Comparison of ENCODE assay signal across 8 mouse cellular contexts in the genomic region with DNA sequence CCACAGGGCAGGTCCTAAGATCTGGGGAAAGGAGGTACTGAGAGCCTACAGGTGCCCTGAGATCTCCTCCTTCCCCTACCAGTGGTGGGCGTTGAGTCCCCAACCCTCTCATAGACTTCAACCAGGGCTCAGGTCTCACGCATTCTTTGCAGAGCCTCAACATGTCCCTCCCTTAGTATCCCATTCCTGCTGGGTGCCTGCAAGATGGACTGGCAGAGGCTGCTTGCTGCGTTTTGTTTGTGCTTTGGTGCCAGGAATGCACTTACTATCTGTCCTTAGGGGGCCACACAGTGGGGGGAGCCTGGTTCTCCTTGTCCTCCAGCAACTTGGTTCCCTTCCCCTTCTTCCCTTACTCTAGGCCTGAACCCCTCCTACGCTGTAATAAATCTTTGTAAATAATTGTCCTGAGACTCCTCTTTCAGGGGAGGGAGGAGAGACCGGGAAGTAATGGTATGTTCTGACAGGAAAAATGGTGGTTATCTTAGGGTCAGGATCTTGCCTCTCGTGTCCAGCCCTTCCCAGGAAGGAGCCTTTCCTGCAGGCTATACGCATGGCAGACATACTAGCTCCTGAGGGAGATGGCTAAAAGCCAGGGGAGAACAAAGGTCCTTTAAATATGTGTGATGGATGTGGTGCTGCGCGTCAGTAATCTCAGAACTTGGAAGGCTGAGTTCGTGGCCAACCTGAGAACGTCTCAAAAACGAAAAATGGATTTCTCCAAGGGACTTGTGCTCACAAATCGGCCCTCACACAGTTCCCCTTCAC. TPM values are rescaled to one million over a fixed set of nuclear protein-coding genes. Genes with fewer than 3 reads are reported as not detected.
A peak's percentile ranks its signal among the peaks of the same experiment; 100 is the strongest.
DNase-seq lines count a peak whose midpoint lies in the region; ATAC-seq lines count a peak whose summit lies in the region.

No protein-coding gene starts in this region.

- H3K4me3 ChIP-seq in neural tube, embryonic 11.5 days (ENCODE audit: low read depth, low read length) = peak overlapping the region; percentile 52
- H3K4me3 ChIP-seq in forebrain, embryonic 13.5 days = peak overlapping the region; percentile 70
- H3K4me3 ChIP-seq in limb, embryonic 13.5 days = peak overlapping the region; percentile 66
- H3K4me3 ChIP-seq in neural tube, embryonic 14.5 days (ENCODE audit: low read depth, low read length) = peak overlapping the region; percentile 55

- DNase-seq in neural tube, embryonic 11.5 days (ENCODE audit: low spot score) = no peak
- no peak for DNase-seq in neural tube, embryonic 10.5 days (ENCODE audit: extremely low spot score, low spot score)
- no peak for DNase-seq in frontal cortex, postnatal 25 days (ENCODE audit: low spot score in 2 of 2)
- no peak for DNase-seq in spleen, postnatal 10 days (ENCODE audit: low spot score in 2 of 2)
- DNase-seq in B cell, adult 2 months = no peak

- peaks cover 12% of the 10 kb centered on the region; the same call in 1 of the 2 replicates for H3K27me3 ChIP-seq in neural tube, embryonic 11.5 days (ENCODE audit: control insufficient read depth, insufficient read depth, low read length)
- peaks cover 29% of the 10 kb centered on the region for H3K27me3 ChIP-seq in forebrain, embryonic 13.5 days
- H3K27me3 ChIP-seq in limb, embryonic 13.5 days = peaks cover 28% of the 10 kb centered on the region
- H3K27me3 ChIP-seq in neural tube, embryonic 14.5 days (ENCODE audit: control insufficient read depth, insufficient read depth, low read length) = peaks cover 3% of the 10 kb centered on the region

- WGBS in neural tube, embryonic 11.5 days = 12% methylated on average over 13 of the region's 13 CpGs
- WGBS in forebrain, embryonic 13.5 days = 8% methylated on average over 13 of the region's 13 CpGs
- WGBS in limb, embryonic 13.5 days = 7% methylated on average over 13 of the region's 13 CpGs
- WGBS in neural tube, embryonic 14.5 days = 7% methylated on average over 13 of the region's 13 CpGs

- no peaks in the 10 kb centered on the region for H3K36me3 ChIP-seq in neural tube, embryonic 11.5 days (ENCODE audit: control insufficient read depth, insufficient read depth, low read length)
- H3K36me3 ChIP-seq in forebrain, embryonic 13.5 days (ENCODE audit: poor library complexity, severe bottlenecking) = no peaks in the 10 kb centered on the region
- H3K36me3 ChIP-seq in limb, embryonic 13.5 days = no peaks in the 10 kb centered on the region
- no peaks in the 10 kb centered on the region for H3K36me3 ChIP-seq in neural tube, embryonic 14.5 days (ENCODE audit: control insufficient read depth, insufficient read depth, low read length)

- H3K9ac ChIP-seq in neural tube, embryonic 11.5 days (ENCODE audit: low read length) = peak overlapping the region; percentile 44
- H3K9ac ChIP-seq in forebrain, embryonic 13.5 days = peak overlapping the region; percentile 74
- peak overlapping the region; percentile 74 for H3K9ac ChIP-seq in limb, embryonic 13.5 days
- peak overlapping the region; percentile 58; the same call in 1 of the 2 replicates for H3K9ac ChIP-seq in neural tube, embryonic 14.5 days (replicated peaks; ENCODE audit: low read depth, low read length)

- no peaks in the 10 kb centered on the region for H3K9me3 ChIP-seq in neural tube, embryonic 11.5 days (ENCODE audit: control insufficient read depth, low read length)
- no peaks in the 10 kb centered on the region for H3K9me3 ChIP-seq in forebrain, embryonic 13.5 days (replicated peaks)
- no peaks in the 10 kb centered on the region for H3K9me3 ChIP-seq in limb, embryonic 13.5 days
- no peaks in the 10 kb centered on the region for H3K9me3 ChIP-seq in neural tube, embryonic 14.5 days (ENCODE audit: control insufficient read depth, low read length)

- ATAC-seq in neural tube, embryonic 11.5 days (ENCODE audit: insufficient read depth, low FRiP score, low TSS enrichment) = peak; percentile 2; the same call in 1 of the 2 replicates
- ATAC-seq in forebrain, embryonic 13.5 days = no peak; the same call in 1 of the 2 replicates
- ATAC-seq in limb, embryonic 13.5 days (ENCODE audit: low FRiP score, low read depth) = no peak
- no peak for ATAC-seq in neural tube, embryonic 14.5 days (ENCODE audit: low read depth)

- peak overlapping the region; percentile 54 for H3K27ac ChIP-seq in neural tube, embryonic 11.5 days (ENCODE audit: low read depth, low read length)
- H3K27ac ChIP-seq in forebrain, embryonic 13.5 days = peak overlapping the region; percentile 45
- H3K27ac ChIP-seq in limb, embryonic 13.5 days = peak overlapping the region; percentile 79
- H3K27ac ChIP-seq in neural tube, embryonic 14.5 days (ENCODE audit: low read depth, low read length) = peak overlapping the region; percentile 71; the same call in 1 of the 2 replicates

- H3K4me1 ChIP-seq in neural tube, embryonic 11.5 days (ENCODE audit: control insufficient read depth, insufficient read depth, low read length) = peaks cover 28% of the 10 kb centered on the region
- peaks cover 49% of the 10 kb centered on the region for H3K4me1 ChIP-seq in forebrain, embryonic 13.5 days
- H3K4me1 ChIP-seq in limb, embryonic 13.5 days = peaks cover 48% of the 10 kb centered on the region
- H3K4me1 ChIP-seq in neural tube, embryonic 14.5 days (ENCODE audit: control insufficient read depth, insufficient read depth, low read length) = peaks cover 26% of the 10 kb centered on the region

- H3K4me2 ChIP-seq in neural tube, embryonic 11.5 days (ENCODE audit: low read depth) = peak overlapping the region; percentile 66
- H3K4me2 ChIP-seq in forebrain, embryonic 13.5 days = peak overlapping the region; percentile 68
- peak overlapping the region; percentile 74 for H3K4me2 ChIP-seq in limb, embryonic 13.5 days (replicated peaks)
- H3K4me2 ChIP-seq in neural tube, embryonic 14.5 days (ENCODE audit: low read depth, low read length) = peak overlapping the region; percentile 75

RNA-seq across cellular contexts. Expression of a gene that starts 0.6 kb away (rescaled TPM):
- polyA plus RNA-seq in neural tube, embryonic 11.5 days (2014; fragmentation: Nextera tagmentation; extraction: Ambion mirVana) = 39.7 and 45.6 TPM in 2 replicates
- 44.0 and 45.5 TPM in 2 replicates for polyA plus RNA-seq in forebrain, embryonic 13.5 days (2015; fragmentation: Nextera tagmentation; extraction: Ambion mirVana)
- 41.9 and 43.2 TPM in 2 replicates for polyA plus RNA-seq in limb, embryonic 13.5 days (2015; fragmentation: Nextera tagmentation; extraction: Ambion mirVana)
- 28.0 and 35.6 TPM in 2 replicates for polyA plus RNA-seq in neural tube, embryonic 14.5 days (2014; fragmentation: Nextera tagmentation; extraction: Ambion mirVana)

RNA-seq across cellular contexts. Expression of a gene that starts 9.4 kb away (rescaled TPM):
- 0.15 TPM in 1 of 2 replicates, not detected in the other for polyA plus RNA-seq in neural tube, embryonic 11.5 days (2014; fragmentation: Nextera tagmentation; extraction: Ambion mirVana)
- 14.6 and 20.0 TPM in 2 replicates for polyA plus RNA-seq in forebrain, embryonic 13.5 days (2015; fragmentation: Nextera tagmentation; extraction: Ambion mirVana)
- polyA plus RNA-seq in limb, embryonic 13.5 days (2015; fragmentation: Nextera tagmentation; extraction: Ambion mirVana) = 1.5 and 1.9 TPM in 2 replicates
- polyA plus RNA-seq in neural tube, embryonic 14.5 days (2014; fragmentation: Nextera tagmentation; extraction: Ambion mirVana) = 1.3 and 2.4 TPM in 2 replicates

RNA-seq across cellular contexts. Expression of a gene that starts 26.0 kb away (rescaled TPM):
- 3.1 and 3.9 TPM in 2 replicates for polyA plus RNA-seq in neural tube, embryonic 11.5 days (2014; fragmentation: Nextera tagmentation; extraction: Ambion mirVana)
- polyA plus RNA-seq in forebrain, embryonic 13.5 days (2015; fragmentation: Nextera tagmentation; extraction: Ambion mirVana) = 0.18 and 0.19 TPM in 2 replicates
- 11.3 and 12.9 TPM in 2 replicates for polyA plus RNA-seq in limb, embryonic 13.5 days (2015; fragmentation: Nextera tagmentation; extraction: Ambion mirVana)
- 0.29 and 0.39 TPM in 2 replicates for polyA plus RNA-seq in neural tube, embryonic 14.5 days (2014; fragmentation: Nextera tagmentation; extraction: Ambion mirVana)

RNA-seq across cellular contexts. Expression of a gene that starts 28.1 kb away (rescaled TPM):
- polyA plus RNA-seq in neural tube, embryonic 11.5 days (2014; fragmentation: Nextera tagmentation; extraction: Ambion mirVana) = 1.2 TPM in 2 replicates
- polyA plus RNA-seq in forebrain, embryonic 13.5 days (2015; fragmentation: Nextera tagmentation; extraction: Ambion mirVana) = 45.4 and 72.1 TPM in 2 replicates
- polyA plus RNA-seq in limb, embryonic 13.5 days (2015; fragmentation: Nextera tagmentation; extraction: Ambion mirVana) = not detected in 2 replicates
- 25.3 and 25.5 TPM in 2 replicates for polyA plus RNA-seq in neural tube, embryonic 14.5 days (2014; fragmentation: Nextera tagmentation; extraction: Ambion mirVana)

RNA-seq across cellular contexts. Expression of a gene that starts 28.7 kb away (rescaled TPM):
- polyA plus RNA-seq in neural tube, embryonic 11.5 days (2014; fragmentation: Nextera tagmentation; extraction: Ambion mirVana) = 0.40 and 0.91 TPM in 2 replicates
- 0.35 TPM in 1 of 2 replicates, not detected in the other for polyA plus RNA-seq in forebrain, embryonic 13.5 days (2015; fragmentation: Nextera tagmentation; extraction: Ambion mirVana)
- 1.4 and 1.6 TPM in 2 replicates for polyA plus RNA-seq in limb, embryonic 13.5 days (2015; fragmentation: Nextera tagmentation; extraction: Ambion mirVana)
- 1.8 and 2.6 TPM in 2 replicates for polyA plus RNA-seq in neural tube, embryonic 14.5 days (2014; fragmentation: Nextera tagmentation; extraction: Ambion mirVana)
